Mouse (Mus musculus): Measurements from ENCODE around the gene Shmt1.
A peak's percentile ranks its signal among the peaks of the same experiment; 100 is the strongest.

The Shmt1 gene

DNA sequence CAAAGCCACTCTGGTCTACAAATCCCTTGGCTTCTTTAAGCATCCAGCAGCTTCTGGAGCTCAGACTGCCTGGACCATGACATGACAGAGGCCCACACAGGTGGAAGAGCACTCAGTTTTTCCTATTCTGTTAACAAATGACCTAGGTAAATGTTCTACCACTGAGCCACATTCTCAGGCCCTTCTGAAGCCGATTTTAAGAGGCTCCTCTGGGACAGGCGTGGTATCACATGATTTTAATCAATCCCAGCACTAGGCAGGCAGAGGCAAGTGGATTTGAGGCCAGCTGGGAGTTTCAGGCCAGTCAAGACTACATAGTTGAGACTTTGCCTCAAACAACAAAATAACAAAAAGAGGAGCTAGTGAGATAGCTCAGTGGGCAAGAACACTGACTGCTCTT, 21.0 kb downstream of the Shmt1 start:
- DNase-seq = no peak

DNA sequence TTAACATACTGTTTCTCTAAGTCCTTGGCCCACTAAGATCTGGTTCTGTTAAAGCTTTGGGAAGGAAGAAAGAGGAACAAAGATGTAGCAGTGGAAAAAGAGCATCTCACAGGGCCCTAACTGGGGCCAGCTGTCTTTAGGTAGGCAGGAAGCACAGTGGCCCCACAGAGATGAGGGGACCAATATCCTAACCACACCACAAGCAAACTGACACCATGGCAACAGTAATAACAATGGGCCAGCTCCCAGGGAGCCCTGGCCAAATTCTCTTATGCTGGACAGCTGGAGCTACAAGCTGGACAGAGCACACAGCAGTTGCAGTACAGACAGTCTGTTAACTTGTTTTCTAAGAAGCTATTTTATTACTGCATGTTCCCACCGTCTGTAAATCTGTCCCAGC, 23.9 kb downstream of the Shmt1 start:
- DNase-seq = no peak

DNA sequence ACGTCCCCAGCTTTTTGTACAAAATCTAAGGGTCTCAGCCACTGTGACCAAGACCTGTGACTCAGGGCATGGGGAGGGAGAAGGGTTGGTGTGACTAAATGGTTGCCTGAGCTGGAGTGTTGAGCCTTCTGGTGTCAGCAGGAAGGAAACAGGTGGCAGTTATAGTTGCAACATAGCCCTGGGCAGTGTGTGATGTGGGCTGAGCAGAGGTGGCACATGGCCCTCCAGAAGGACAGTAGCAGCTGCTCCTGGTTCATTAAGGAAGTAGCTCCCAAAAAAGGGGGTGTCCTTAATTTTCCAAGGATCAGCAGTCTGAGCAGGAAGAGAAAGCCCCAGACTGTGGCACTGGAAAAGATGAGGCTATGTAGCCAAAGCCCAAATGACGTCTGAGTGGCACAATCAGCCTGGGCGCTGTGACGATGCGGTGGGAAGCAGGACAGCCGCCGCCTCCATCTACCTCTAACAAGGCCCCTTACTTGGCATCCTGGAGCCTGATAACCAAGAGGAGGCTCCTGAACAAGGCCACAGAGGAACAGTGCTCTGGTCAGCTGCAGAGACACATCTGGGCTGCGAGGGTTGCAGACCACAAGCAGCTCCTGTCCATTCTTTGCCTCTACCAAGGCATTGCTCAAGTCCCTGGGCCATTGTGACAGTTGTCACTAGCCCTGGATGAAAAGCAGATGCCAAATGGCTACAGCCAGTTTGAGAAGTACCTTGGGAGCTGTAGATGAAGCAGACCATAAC, 27.2 kb downstream of the Shmt1 start:
- DNase-seq = no peak

- DNase-seq = no peak
Measured at GRCm38 (mm10) chr11:60779673-60780189, 31.8 kb downstream of the Shmt1 start.

- no peak for DNase-seq
Measured at GRCm38 (mm10) chr11:60777801-60778370, 33.6 kb downstream of the Shmt1 start.

GRCm38 (mm10) chr11:60776829-60777740, 34.4 kb downstream of the Shmt1 start, which contains the start of the genes Top3a and Smcr8:
Top3a (minus strand) TSS chr11:60777365.
Smcr8 (plus strand) TSS chr11:60777524.
- DNase-seq = peak; percentile 79 to 86

DNA sequence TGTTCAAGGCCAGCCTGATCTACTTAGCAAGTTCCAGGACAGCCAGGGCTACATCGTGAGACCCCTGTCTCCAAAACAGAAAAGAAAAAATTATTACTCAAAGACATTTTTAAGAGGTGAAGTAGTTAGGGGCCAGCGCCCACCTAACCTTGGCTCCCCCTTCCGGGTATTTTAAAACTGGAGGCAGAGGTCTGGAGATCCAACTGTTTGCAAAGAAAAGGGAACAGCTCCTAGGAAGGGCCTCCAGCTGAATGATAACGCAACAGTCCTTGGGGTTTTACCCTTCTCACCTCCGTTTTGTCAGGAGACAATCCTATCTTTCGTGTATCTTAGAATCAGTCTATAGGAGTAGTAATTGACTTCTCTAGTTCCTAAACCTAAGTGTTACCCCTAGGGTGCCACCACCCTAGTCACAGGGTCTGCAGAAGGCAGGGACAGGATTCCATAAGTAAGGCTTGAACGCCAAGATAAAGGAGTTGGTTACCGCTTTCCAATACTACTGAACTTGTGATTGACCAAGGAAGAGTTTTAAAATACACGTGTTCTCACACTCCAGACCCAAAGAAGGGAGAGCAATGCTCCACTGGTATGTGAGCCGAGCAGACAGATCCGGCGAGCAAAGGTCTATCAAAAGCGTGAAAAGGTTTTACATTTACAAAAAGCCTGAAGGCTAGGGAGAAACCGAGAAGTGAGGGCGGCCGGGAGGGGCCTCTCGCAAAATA, 35.2 kb downstream of the Shmt1 start:
- no peak for DNase-seq

DNA sequence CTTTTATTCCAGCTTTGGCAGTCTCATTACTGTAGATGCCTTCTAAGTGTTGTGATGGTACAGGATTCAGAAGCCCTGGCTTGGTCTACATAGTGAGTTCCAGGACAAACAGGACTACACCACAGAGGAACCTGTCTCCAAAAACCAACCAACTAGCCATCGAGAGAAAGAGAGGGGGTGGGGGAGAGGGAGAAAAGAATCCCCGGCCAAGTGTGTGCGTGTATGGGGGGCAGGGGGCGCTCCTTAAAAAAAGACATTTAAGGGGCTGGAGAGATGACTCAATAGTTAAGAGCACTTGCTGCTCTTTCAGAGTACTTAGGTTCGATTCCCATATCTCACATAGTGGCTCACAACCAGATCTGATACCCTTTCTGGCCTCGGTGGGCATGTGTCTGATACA, 35.9 kb downstream of the Shmt1 start:
- no peak for DNase-seq

DNA sequence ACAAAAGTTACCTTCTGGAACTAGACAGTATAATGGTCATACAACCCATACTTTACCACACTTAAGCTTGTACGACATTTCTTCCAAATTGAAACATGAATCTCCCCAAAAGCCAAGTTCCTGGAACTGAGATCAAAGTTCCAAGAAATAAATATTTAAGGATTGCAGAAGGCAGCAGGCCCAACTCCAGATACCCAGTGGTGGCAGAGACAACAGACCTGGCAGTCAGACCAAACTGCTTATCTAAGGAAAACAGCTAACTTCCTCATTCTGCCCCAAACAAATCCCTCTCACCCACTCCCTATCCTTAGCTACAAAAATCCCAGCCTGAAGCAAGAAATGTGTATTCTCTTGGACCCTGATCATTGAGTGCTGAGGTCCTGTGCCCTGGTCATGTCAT, 36.7 kb downstream of the Shmt1 start:
- DNase-seq = no peak

DNA sequence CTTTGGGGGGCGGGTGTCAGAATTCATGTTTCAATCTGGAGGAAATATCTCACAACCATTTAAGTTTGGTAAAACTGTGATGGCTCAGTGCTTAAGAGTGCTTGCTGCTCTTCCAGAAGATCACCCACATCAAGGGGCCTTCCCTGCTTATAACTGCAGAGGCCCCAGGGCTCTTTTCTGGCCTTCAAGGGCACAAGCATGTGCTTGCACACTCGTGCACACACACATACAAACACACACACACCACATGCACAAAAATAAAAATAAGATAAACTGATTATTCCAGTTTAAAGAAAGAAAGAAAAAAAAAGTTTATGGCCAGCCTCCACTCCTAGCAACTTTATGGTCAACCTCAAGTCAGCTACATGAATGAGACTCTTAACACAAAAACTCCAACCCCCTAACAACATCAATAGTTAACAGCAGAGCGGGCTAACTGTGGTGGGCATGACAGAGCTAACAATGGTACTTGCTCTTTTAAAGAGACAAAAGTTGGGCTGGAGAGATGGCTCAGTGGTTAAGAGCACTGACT, 37.3 kb downstream of the Shmt1 start:
- no peak for DNase-seq

- DNase-seq = no peak
Measured at GRCm38 (mm10) chr11:60772161-60772560, 39.4 kb downstream of the Shmt1 start.

DNA sequence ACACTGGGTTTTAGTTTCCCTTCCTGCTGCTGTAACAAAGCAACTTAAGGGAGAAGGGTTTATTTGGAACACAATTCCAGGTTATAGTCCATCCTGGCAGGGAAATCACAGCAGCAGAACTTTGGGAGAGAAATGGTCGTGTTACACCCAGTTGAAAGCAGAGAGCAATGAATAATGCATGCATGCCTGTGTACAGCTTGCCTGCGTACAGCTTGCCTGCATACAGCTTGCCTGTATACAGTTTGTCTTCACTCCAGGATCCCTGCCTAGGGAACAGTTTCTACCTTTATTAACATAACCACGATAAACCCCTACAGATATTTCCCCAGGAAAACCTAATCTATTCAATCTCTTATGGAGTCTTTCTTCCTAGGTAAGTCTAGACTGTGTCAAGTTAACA, 40.7 kb downstream of the Shmt1 start:
- DNase-seq = no peak

DNA sequence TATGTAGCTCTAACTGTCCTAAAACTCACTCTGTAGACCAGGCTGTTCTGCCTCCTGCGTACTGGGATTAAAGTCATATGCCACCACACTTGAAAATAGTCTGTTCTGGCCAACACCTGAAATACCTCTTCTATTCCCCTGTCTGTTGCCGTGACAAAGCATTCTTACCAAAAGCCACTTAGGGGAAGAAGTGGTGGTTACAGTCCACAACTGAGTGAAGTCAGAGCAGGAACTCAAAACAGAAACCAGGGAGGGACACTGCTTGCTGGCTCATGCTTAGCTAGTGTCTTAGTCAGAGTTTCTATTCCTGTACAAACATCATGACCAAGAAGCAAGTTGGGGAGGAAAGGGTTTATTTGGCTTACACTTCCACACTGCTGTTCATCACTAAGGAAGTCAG, 42.2 kb downstream of the Shmt1 start:
- DNase-seq = no peak

DNA sequence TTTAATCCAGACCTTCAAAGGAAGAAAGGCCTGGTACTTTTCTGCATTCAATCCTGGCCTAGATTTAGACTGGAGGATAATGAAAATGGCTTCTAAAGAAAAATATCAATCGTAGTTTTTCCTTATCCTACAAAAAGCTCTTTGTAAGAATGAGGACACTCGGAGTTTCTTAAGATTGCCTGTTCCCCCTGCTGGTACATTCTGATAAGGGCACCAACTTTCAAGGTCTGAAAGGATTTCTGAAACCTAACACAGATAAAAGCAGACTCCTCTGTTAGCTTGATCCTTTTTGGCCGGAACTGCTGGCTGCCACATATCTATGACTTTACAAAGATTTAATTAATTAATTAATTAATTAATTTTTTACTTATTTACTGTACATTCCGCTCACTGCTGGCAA, 44.5 kb downstream of the Shmt1 start:
- no peak for DNase-seq

- DNase-seq = no peak
Measured at GRCm38 (mm10) chr11:60761681-60762080, 49.8 kb downstream of the Shmt1 start.

- no peak for DNase-seq
Measured at GRCm38 (mm10) chr11:60755570-60755969, 55.9 kb downstream of the Shmt1 start.

DNA sequence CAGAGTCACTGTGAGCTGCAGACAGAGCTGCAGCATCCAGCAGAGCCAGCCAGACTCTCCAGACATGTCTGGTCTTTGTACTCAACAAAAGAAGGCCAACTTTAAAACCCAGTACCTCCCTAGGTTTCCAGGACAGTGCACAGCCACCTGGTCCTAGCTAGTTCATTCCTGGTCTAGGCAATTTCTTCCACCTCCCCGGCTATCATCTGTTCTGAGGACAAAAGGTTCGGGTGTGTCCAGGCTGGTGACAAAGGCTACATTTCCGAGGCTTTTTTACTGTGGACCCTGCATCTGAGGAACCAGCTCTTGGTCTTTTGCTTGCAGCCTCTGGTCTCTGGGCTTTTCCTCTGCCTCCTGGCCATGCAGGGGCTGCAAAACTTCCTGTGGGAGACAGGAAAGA, 71.2 kb downstream of the Shmt1 start:
- no peak for DNase-seq

Measured in cerebellum, postnatal 14 days (tissue).